Mouse (Mus musculus): Measurements from ENCODE around the gene Pafah1b2.

The Pafah1b2 gene

GRCm38 (mm10) chr9:45942916-45943315 is 69.6 kb downstream of the Pafah1b2 start:
- no peak for DNase-seq (ENCODE audit: low read depth, low spot score)

GRCm38 (mm10) chr9:45942464-45942863 is 70.0 kb downstream of the Pafah1b2 start:
- no peak for DNase-seq (ENCODE audit: low read depth, low spot score)

- DNase-seq (ENCODE audit: low read depth, low spot score), result peak; percentile 40
These were observed 71.1 kb downstream of the Pafah1b2 start for GRCm38 (mm10) chr9:45941329-45941888.

GRCm38 (mm10) chr9:45939794-45940193 is 72.7 kb downstream of the Pafah1b2 start:
- DNase-seq (ENCODE audit: low read depth, low spot score), result no peak

- DNase-seq (ENCODE audit: low read depth, low spot score), result no peak
These were observed 73.4 kb downstream of the Pafah1b2 start for GRCm38 (mm10) chr9:45938952-45939637.

GRCm38 (mm10) chr9:45938088-45938487 is 74.4 kb downstream of the Pafah1b2 start:
- DNase-seq (ENCODE audit: low read depth, low spot score), result no peak

GRCm38 (mm10) chr9:45936883-45937282 is 75.6 kb downstream of the Pafah1b2 start:
- peak; percentile 79 for DNase-seq (ENCODE audit: low read depth, low spot score)

- no peak for DNase-seq (ENCODE audit: low read depth, low spot score)
These were observed 76.8 kb downstream of the Pafah1b2 start, which contains the start of gene Tagln for GRCm38 (mm10) chr9:45935628-45936210. Gene Tagln (minus strand): TSS chr9:45936058.

GRCm38 (mm10) chr9:45932571-45933415 is 79.7 kb downstream of the Pafah1b2 start:
- DNase-seq (ENCODE audit: low read depth, low spot score), result peak; percentile 71

GRCm38 (mm10) chr9:45931958-45932357 is 80.5 kb downstream of the Pafah1b2 start:
- DNase-seq (ENCODE audit: low read depth, low spot score), result no peak

GRCm38 (mm10) chr9:45929285-45929684 is 83.2 kb downstream of the Pafah1b2 start:
- no peak for DNase-seq (ENCODE audit: low read depth, low spot score)

- DNase-seq (ENCODE audit: low read depth, low spot score), result no peak
These were observed 92.6 kb downstream of the Pafah1b2 start for GRCm38 (mm10) chr9:45919895-45920294.

- peak; percentile 75 for DNase-seq (ENCODE audit: low read depth, low spot score)
These were observed 95.2 kb downstream of the Pafah1b2 start for GRCm38 (mm10) chr9:45917041-45917934.

- peak; percentile 65 for DNase-seq (ENCODE audit: low read depth, low spot score)
These were observed 96.8 kb downstream of the Pafah1b2 start for GRCm38 (mm10) chr9:45915659-45916058.

Measured in brain, adult 2 months (tissue).